Mouse (Mus musculus): Measurements from ENCODE around the gene Lgals12. TPM values are rescaled to one million over a fixed set of nuclear protein-coding genes. Genes with fewer than 3 reads are reported as not detected.

The Lgals12 gene
- 105 TPM for polyA plus RNA-seq (2014; fragmentation: Illumina TruSeq; extraction: RNeasy Lipid Tissue Mini Kit (QIAGEN cat#74804); ENCODE audit: low read depth, low replicate concordance)

DNA sequence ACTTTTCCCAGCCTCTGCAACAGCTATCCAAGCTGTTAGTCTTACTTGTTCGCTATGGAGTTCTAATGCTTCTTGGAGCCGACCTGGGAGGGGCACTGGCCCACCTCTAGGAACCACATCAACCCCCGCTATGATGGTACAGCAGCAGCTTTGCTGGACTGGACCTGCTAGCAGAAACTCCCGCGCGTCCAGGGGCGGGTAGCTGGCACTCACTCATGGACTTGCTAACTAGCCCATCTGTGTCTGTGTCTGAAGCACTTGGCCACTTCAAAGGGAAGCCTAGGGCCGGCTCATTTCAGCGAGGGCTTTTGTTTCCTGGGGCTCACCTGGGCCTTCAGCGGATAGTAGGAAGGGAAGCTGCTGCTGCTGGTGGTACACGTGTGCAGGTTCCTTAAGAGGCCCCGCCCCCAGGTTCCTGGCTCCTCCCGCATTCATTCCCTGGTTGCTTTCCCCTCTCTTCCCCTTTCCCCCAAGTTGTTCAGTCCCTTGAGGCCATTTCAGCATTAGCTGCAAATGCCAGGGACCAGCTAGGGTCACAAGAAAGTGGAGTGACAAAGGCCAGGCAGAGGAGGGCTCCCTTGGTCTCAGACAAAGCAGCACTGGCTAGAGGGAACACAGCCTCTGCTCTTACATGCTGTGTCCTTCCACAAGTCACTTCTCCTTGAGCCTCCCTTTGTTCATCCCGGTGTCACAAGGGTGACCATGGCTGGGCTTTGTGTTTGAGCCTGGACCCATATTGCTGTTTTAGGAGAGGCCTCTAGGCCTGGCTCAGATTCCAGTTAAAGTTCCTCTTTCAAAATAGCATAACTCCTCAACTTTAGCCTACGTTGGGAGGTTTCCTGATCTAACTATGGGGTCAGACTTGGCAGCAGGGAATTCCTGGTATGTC lies at the start of gene Lgals12:
Gene Lgals12, minus strand, starts transcription at position 393 of the 889 bp plus-strand sequence.

DNA sequence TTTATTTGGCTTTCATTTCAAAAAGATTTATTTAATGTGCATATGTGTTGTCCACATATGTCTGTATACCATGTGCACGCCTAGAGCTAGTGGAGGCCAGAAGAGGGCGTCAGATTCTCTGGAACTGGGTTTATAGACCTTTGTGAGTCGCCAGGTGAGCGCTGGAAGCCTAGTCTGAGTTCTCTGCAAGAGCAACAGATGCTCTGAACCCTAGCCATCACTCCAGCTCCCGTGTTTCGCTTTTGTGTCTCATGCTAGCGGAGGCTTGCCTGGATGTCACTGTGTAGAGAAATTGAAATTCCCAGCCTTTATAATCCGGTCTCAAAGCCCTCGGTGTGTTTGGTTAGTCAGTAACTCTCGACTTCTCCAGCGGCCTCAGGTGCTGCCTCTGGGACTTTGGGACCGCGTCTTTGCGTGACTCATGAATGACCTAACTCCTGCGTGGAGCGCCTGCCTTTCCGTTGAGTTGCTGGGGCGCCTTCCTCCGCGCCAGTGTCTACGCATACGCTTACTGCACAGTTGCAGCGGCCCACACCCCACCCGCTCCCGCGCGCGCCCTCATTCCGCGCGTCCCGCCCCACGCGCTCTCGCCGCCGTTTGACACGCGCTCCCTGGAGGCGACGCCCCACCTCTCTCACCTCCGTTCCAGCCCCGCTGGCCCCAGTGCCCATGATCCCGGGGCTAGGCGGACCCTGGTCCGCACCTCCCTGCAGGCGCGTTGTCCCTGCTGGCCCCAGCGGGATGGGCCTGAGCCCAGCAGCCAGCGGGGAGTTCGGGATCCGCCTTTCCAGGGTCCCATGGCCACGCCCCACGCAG lies 5.2 kb upstream of the Lgals12 start, which contains the start of gene Hrasls5:
Gene Hrasls5, plus strand, starts transcription at position 600 of the 816 bp plus-strand sequence.

DNA sequence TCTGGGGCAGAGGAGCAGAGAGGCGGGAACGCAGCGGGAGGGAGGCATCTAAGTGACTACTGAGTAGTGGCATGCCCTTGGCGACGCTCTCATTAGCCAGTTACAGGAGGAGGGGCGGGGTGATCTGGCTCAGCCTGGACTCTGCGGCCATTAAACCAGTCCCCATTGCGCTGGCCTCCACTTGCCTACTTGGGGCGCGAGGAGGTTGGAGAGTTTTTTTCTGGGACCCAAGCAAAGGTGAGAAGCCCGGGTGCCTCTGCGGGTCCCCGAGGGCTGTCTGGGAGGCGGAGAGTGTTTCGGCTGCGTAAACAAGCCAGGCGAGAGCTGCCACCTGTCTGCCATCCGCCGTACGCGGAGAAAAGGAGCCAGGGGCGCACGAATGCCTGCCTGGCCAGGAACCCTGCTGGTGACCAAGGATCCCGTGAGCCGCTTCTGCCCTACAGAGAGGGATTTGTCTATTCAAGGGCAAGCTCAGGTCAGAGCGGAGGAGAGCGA lies 49.6 kb downstream of the Lgals12 start, which contains the start of gene Pla2g16:
Gene Pla2g16, plus strand, starts transcription at position 132 of the 495 bp plus-strand sequence.

Other genes starting within 250 kb of the Lgals12 start
- 10.6 TPM for gene Spindoc, start 224.2 kb downstream of the Lgals12 start, polyA plus RNA-seq (2014; fragmentation: Illumina TruSeq; extraction: RNeasy Lipid Tissue Mini Kit (QIAGEN cat#74804); ENCODE audit: low read depth, low replicate concordance)
- gene 2700081O15Rik, start 189.6 kb downstream of the Lgals12 start, polyA plus RNA-seq (2014; fragmentation: Illumina TruSeq; extraction: RNeasy Lipid Tissue Mini Kit (QIAGEN cat#74804); ENCODE audit: low read depth, low replicate concordance), result 19.0 TPM
- gene Rtn3, start 123.9 kb downstream of the Lgals12 start, polyA plus RNA-seq (2014; fragmentation: Illumina TruSeq; extraction: RNeasy Lipid Tissue Mini Kit (QIAGEN cat#74804); ENCODE audit: low read depth, low replicate concordance), result 222 TPM
- 61.4 TPM for gene Atl3, start 113.2 kb downstream of the Lgals12 start, polyA plus RNA-seq (2014; fragmentation: Illumina TruSeq; extraction: RNeasy Lipid Tissue Mini Kit (QIAGEN cat#74804); ENCODE audit: low read depth, low replicate concordance)
- gene Pla2g16, start 49.7 kb downstream of the Lgals12 start, polyA plus RNA-seq (2014; fragmentation: Illumina TruSeq; extraction: RNeasy Lipid Tissue Mini Kit (QIAGEN cat#74804); ENCODE audit: low read depth, low replicate concordance), result 187 TPM
- 28.9 TPM for gene Hrasls5, start 5.3 kb upstream of the Lgals12 start, polyA plus RNA-seq (2014; fragmentation: Illumina TruSeq; extraction: RNeasy Lipid Tissue Mini Kit (QIAGEN cat#74804); ENCODE audit: low read depth, low replicate concordance)
- not detected for gene Slc22a19, start 104.1 kb upstream of the Lgals12 start, polyA plus RNA-seq (2014; fragmentation: Illumina TruSeq; extraction: RNeasy Lipid Tissue Mini Kit (QIAGEN cat#74804); ENCODE audit: low read depth, low replicate concordance)
- not detected for gene Slc22a26, start 195.5 kb upstream of the Lgals12 start, polyA plus RNA-seq (2014; fragmentation: Illumina TruSeq; extraction: RNeasy Lipid Tissue Mini Kit (QIAGEN cat#74804); ENCODE audit: low read depth, low replicate concordance)

Measured in adipose tissue, adult 10 weeks (tissue).